Mouse (Mus musculus) adrenal gland, postnatal 25 days (tissue): ENCODE results near the gene Ppm1m. TPM values are rescaled to one million over a fixed set of nuclear protein-coding genes. Genes with fewer than 3 reads are reported as not detected.

Experiments
- DNase-seq: peaks from one replicate; pipeline ENCODE4 v3.0.0; 2021; ENCODE audit warnings: mixed read lengths
- microRNA-seq, 2 experiments: library from miRNA; unstranded; fragments of <30 nt; microRNA quantifications; one replicate each; pipeline ENCODE4 v1.2.0; 2021
- total RNA-seq: library from RNA; stranded (reverse); gene quantifications from 2 replicates; pipeline ENCODE4 v1.2.3, GENCODE M21; 2021

Gene Ppm1m
- total RNA-seq, 1 experiment from 2014 or later, result 156 TPM

- no peak for DNase-seq
Observed at GRCm38 (mm10) chr9:106158037-106158491, 41.5 kb downstream of the Ppm1m start, which contains the start of gene Glyctk. Gene Glyctk, minus strand, starts transcription at chr9:106158138.

- DNase-seq, result no peak
Observed at GRCm38 (mm10) chr9:106157623-106157925, 42.0 kb downstream of the Ppm1m start.

GRCm38 (mm10) chr9:106156921-106157622, 42.5 kb downstream of the Ppm1m start:
- DNase-seq, result no peak

GRCm38 (mm10) chr9:106156419-106156818, 43.1 kb downstream of the Ppm1m start:
- DNase-seq, result peak; percentile 56

GRCm38 (mm10) chr9:106154106-106154505, 45.4 kb downstream of the Ppm1m start:
- DNase-seq, result peak; percentile 83

- DNase-seq, result no peak
Observed at GRCm38 (mm10) chr9:106149399-106149754, 50.2 kb downstream of the Ppm1m start.

- no peak for DNase-seq
Observed at GRCm38 (mm10) chr9:106148541-106149398, 50.8 kb downstream of the Ppm1m start.

GRCm38 (mm10) chr9:106147851-106148431, 51.6 kb downstream of the Ppm1m start:
- no peak for DNase-seq

- DNase-seq, result no peak
Observed at GRCm38 (mm10) chr9:106147281-106147680, 52.3 kb downstream of the Ppm1m start.

- DNase-seq, result no peak
Observed at GRCm38 (mm10) chr9:106145582-106145981, 54.0 kb downstream of the Ppm1m start.

Small RNA genes lying within 50 kb of the gene (microRNA-seq; reads per million reads assigned to microRNA genes)
- gene Mir135a-1 (0 reads per million in 2 experiments), gene Mirlet7g (128,363 to 134,155 reads per million in 2 experiments)

Other genes with a start within 250 kb of the Ppm1m start
- 1.6 and 5.3 TPM in 2 replicates for gene Col6a5, start 239.1 kb downstream of the Ppm1m start, total RNA-seq
- 0.52 and 0.67 TPM in 2 replicates for gene Col6a4, start 103.0 kb downstream of the Ppm1m start, total RNA-seq
- gene Glyctk, start 41.6 kb downstream of the Ppm1m start, total RNA-seq, result 3.7 and 4.8 TPM in 2 replicates
- 82.4 and 83.3 TPM in 2 replicates for gene Wdr82, start 28.8 kb downstream of the Ppm1m start, total RNA-seq
- gene Twf2, start 3.4 kb upstream of the Ppm1m start, total RNA-seq, result 111 and 128 TPM in 2 replicates
- 0.67 and 0.85 TPM in 2 replicates for gene Tlr9, start 22.9 kb upstream of the Ppm1m start, total RNA-seq
- gene Alas1, start 48.9 kb upstream of the Ppm1m start, total RNA-seq, result 769 and 1,285 TPM in 2 replicates
- gene Poc1a, start 81.3 kb upstream of the Ppm1m start, total RNA-seq, result 4.4 and 6.3 TPM in 2 replicates
- gene Dusp7, start 168.9 kb upstream of the Ppm1m start, total RNA-seq, result 16.7 and 20.6 TPM in 2 replicates
- 413 and 509 TPM in 2 replicates for gene Rpl29, start 229.7 kb upstream of the Ppm1m start, total RNA-seq
- 17.0 and 20.6 TPM in 2 replicates for gene Acy1, start 238.6 kb upstream of the Ppm1m start, total RNA-seq
- gene Abhd14b, start 247.7 kb upstream of the Ppm1m start, total RNA-seq, result 38.0 and 53.8 TPM in 2 replicates
- 21.7 and 23.1 TPM in 2 replicates for gene Abhd14a, start 247.9 kb upstream of the Ppm1m start, total RNA-seq